Mouse (Mus musculus) midbrain, postnatal 0 days (tissue): ENCODE measurements around the gene Nmrk2. TPM values are rescaled to one million over a fixed set of nuclear protein-coding genes. Genes with fewer than 3 reads are reported as not detected.

Source experiments
- ATAC-seq: fragments of 200-750 bp; cut with Nextera tagmentation; 2 replicates; pipeline ENCODE4 v1.8.0; 2017; ENCODE audit warnings: moderate number of reproducible peaks, mild to moderate bottlenecking, moderate TSS enrichment, moderate library complexity; ENCODE audit not compliant: low FRiP score
- DNase-seq: peaks from one replicate; pipeline ENCODE4 v3.0.0-alpha.2; 2015; ENCODE audit warnings: low spot score
- H3K27ac ChIP-seq: fragments of 300-500 bp; sonication (generic); 2 replicates; pipeline ENCODE4 v1.5.1; 2014; ENCODE audit warnings: low read depth, mild to moderate bottlenecking, low read length, mixed read lengths
- H3K27me3 ChIP-seq: fragments of 300-500 bp; sonication (generic); 2 replicates; pipeline ENCODE4 v1.6.1; 2014; ENCODE audit warnings: low read length, control low read depth, mixed read lengths; ENCODE audit not compliant: insufficient read depth
- H3K36me3 ChIP-seq: fragments of 300-500 bp; sonication (generic); 2 replicates; pipeline ENCODE4 v1.6.1; 2014; ENCODE audit warnings: low read length, control low read depth, mixed read lengths; ENCODE audit not compliant: insufficient read depth
- H3K4me1 ChIP-seq: fragments of 300-500 bp; sonication (generic); 2 replicates; pipeline ENCODE4 v1.6.1; 2014; ENCODE audit warnings: mild to moderate bottlenecking, control low read depth, antibody characterized with exemption, low read length, mixed read lengths; ENCODE audit not compliant: insufficient read depth
- H3K4me2 ChIP-seq: fragments of 300-500 bp; sonication (generic); 2 replicates; pipeline ENCODE4 v1.6.1; 2014; ENCODE audit warnings: low read depth, mild to moderate bottlenecking, low read length, mixed read lengths; ENCODE audit not compliant: poor library complexity, severe bottlenecking
- H3K4me3 ChIP-seq: fragments of 300-500 bp; sonication (generic); 2 replicates; pipeline ENCODE4 v1.5.1; 2014; ENCODE audit warnings: low read depth, mild to moderate bottlenecking, low read length, moderate library complexity
- H3K9ac ChIP-seq: fragments of 300-500 bp; sonication (generic); replicated peaks from 2 replicates; pipeline ENCODE4 v1.6.1; 2014; ENCODE audit warnings: mild to moderate bottlenecking, low read length, moderate library complexity, mixed read lengths; ENCODE audit not compliant: poor library complexity, severe bottlenecking
- H3K9me3 ChIP-seq: fragments of 300-500 bp; sonication (generic); 2 replicates; pipeline ENCODE4 v1.6.1; 2016; ENCODE audit warnings: low read length, control low read depth
- CTCF ChIP-seq: IDR thresholded peaks from 2 replicates; pipeline ENCODE4 v1.5.1; 2016; ENCODE audit warnings: antibody characterized with exemption, mild to moderate bottlenecking
- WGBS: fragments of 180-500 bp; shearing (Covaris S2); extraction: QIAGEN DNeasy Blood & Tissue Kit; methylation state at CpG from one replicate; pipeline ENCODE4 v1.1.7; 2014; 5-methylcytosine and 5-hydroxymethylcytosine counted together
- polyA plus RNA-seq: library from polyadenylated mRNA; unstranded; fragments of >200 nt; fragmentation: Nextera tagmentation; extraction: Ambion mirVana; gene quantifications from 2 replicates; pipeline ENCODE4 v1.2.1, GENCODE M21; 2015
- total RNA-seq: library from RNA; depleted of rRNA; stranded (reverse); fragments of >200 nt; gene quantifications from 2 replicates; pipeline ENCODE4 v1.2.3, GENCODE M21; 2014

Nmrk2 gene
- total and polyA plus RNA-seq, 2 experiments from 2014 or later, result 0.14 TPM; not detected in 1

DNA sequence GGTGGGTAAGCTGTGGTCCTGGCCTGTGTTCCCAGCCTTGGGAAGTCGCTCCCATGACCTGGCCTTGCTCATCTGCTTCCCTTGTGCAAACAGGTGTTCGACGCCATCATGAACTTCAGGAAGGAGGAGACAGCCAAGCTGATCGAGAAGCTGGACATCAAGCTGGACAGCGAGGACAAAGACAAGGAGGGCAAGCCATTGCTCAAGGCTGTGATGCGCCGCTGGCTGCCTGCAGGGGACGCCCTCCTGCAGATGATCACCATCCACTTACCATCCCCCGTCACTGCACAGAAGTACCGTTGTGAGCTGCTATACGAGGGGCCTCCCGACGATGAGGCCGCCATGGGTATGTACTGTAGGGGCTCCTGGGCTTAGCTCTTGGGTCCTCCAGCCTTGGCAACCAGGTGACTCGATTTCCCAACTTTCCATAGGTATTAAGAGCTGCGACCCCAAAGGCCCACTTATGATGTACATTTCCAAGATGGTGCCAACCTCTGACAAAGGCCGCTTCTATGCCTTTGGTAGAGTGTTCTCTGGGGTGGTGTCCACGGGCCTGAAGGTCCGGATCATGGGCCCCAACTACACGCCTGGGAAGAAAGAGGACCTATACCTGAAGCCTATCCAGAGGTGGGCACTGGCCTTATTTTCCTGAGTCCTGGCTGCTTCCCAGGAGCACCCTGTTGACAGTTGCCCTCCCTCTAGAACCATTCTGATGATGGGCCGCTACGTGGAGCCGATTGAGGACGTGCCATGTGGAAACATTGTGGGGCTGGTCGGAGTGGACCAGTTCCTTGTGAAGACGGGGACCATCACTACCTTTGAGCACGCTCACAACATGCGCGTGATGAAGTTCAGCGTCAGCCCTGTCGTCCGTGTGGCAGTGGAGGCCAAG is 22.2 kb downstream of the Nmrk2 start:
- H3K27ac ChIP-seq, result no peak overlapping the region
- 92% methylated on average over 32 of the region's 32 CpGs for WGBS
- ATAC-seq, result no peak
- no peak overlapping the region for H3K4me3 ChIP-seq
- no peak overlapping the region for H3K4me2 ChIP-seq
- no peaks in the 10 kb centered on the region for H3K9me3 ChIP-seq
- peak; percentile 28; the same call in 1 of the 2 replicates for TF ChIP-seq CTCF
- peaks cover 45% of the 10 kb centered on the region for H3K36me3 ChIP-seq
- DNase-seq, result no peak
- H3K9ac ChIP-seq, result no peak overlapping the region
- no peaks in the 10 kb centered on the region for H3K27me3 ChIP-seq
- H3K4me1 ChIP-seq, result peaks cover 3% of the 10 kb centered on the region; the same call in 1 of the 2 replicates

DNA sequence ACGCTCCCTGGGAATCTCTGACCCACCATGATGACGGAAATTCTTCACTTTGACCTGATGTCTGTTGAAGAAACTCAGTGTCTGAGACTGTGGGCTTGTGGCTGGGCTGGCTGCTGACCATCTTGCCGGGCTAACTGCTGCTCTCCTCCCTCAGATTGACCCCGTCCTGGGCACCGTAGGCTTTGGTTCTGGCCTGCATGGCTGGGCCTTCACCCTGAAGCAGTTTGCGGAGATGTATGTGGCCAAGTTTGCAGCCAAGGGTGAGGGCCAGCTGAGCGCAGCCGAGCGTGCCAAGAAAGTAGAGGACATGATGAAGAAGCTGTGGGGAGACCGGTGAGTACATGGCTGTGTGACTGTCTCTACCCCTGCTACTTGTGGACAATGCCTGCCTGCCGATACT is 22.9 kb downstream of the Nmrk2 start:
- no peak for ATAC-seq
- H3K27me3 ChIP-seq, result no peaks in the 10 kb centered on the region
- WGBS, result 92% methylated on average over 11 of the region's 11 CpGs
- TF ChIP-seq CTCF, result no peak
- H3K27ac ChIP-seq, result no peak overlapping the region
- no peak overlapping the region for H3K4me3 ChIP-seq
- H3K4me1 ChIP-seq, result peaks cover 3% of the 10 kb centered on the region; the same call in 1 of the 2 replicates
- H3K4me2 ChIP-seq, result no peak overlapping the region
- peaks cover 39% of the 10 kb centered on the region for H3K36me3 ChIP-seq
- no peak overlapping the region for H3K9ac ChIP-seq
- no peak for DNase-seq
- no peaks in the 10 kb centered on the region for H3K9me3 ChIP-seq

DNA sequence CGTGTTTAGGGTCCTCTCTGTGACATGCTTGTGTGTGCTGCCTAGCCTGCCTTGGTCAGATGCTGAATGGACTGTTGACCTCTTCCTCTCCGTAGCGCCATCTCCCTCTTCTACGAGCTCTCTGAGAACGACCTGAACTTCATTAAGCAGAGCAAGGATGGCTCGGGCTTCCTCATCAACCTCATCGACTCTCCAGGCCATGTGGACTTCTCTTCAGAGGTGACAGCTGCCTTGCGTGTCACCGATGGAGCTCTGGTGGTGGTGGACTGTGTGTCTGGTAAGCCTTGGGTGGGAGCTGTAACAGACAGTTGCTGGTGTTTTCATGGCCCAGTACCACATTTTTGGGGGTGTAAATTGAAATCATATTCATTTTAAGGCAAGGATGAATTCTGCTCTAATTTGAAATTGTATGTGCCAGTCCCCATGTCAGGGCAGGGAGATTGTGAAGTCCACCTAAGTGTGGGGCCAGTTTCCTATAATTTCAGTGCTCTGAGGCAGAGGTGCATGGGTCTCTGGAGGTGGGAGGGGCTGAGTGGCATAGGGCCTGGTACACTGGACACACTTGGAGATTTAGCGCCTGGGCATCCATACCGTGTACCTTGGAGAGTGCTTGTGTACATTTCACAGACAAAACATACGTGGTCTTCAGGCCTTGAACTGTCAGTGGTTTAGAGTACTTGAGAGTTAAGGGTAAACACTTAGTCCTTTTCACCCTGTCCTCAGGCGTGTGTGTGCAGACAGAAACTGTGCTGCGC is 23.7 kb downstream of the Nmrk2 start:
- H3K36me3 ChIP-seq, result peaks cover 39% of the 10 kb centered on the region
- H3K4me3 ChIP-seq, result peak overlapping the region; percentile 88
- no peak for ATAC-seq
- no peak for DNase-seq
- H3K4me2 ChIP-seq, result peak overlapping the region; percentile 60
- peak overlapping the region; percentile 94; the same call in 1 of the 2 replicates for H3K9ac ChIP-seq
- TF ChIP-seq CTCF, result no peak
- WGBS, result 71% methylated on average over 14 of the region's 14 CpGs
- no peaks in the 10 kb centered on the region for H3K4me1 ChIP-seq
- no peak overlapping the region for H3K27ac ChIP-seq
- no peaks in the 10 kb centered on the region for H3K9me3 ChIP-seq
- no peaks in the 10 kb centered on the region for H3K27me3 ChIP-seq

- 10% methylated on average over 16 of the region's 16 CpGs for WGBS
- no peaks in the 10 kb centered on the region for H3K27me3 ChIP-seq
- no peaks in the 10 kb centered on the region for H3K9me3 ChIP-seq
- H3K27ac ChIP-seq, result no peak overlapping the region
- peak overlapping the region; percentile 60 for H3K4me2 ChIP-seq
- peaks cover 39% of the 10 kb centered on the region for H3K36me3 ChIP-seq
- H3K9ac ChIP-seq, result peak overlapping the region; percentile 94
- ATAC-seq (no peak), DNase-seq (no peak)
- no peak for TF ChIP-seq CTCF
- no peaks in the 10 kb centered on the region for H3K4me1 ChIP-seq
- peak overlapping the region; percentile 88 for H3K4me3 ChIP-seq
Observed at GRCm38 (mm10) chr10:81177491-81177925, 24.3 kb downstream of the Nmrk2 start.

DNA sequence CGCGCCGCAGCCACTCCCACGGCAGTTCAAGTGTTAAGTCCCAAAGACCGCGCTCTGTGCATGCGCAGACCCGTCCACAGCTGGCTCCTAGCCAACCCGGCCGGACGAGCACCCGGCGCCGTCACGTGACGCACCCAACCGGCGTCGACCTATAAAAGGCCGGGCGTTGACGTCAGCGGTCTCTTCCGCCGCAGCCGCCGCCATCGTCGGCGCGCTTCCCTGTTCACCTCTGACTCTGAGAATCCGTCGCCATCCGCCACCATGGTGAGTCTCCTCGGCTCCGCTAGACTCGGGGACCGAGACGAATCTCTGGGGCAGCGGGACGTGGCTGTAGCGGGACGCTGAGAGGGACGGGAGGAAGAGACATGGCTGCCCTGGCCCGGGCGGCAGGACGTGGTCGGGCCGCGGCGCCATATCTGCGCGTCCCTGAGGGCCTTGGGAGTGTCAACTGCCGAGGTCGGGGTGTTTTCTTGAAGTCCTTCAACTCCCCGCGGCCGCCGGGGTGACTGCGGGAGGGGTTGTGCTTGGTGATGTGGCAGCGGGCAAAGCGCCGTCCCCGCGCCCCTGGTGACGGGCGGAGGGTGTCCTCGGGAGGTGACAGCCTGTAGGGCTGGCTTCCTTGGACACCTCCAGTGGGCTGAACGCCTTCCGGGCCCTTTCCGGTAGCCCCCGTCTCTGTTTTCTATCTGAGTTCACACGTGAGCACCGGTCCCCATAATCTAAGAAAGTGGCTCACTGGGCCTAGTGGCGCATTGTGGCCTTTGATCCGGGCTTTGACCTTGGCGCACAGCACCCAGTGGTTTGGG is 25.2 kb downstream of the Nmrk2 start, which contains the start of gene Eef2:
Gene Eef2 (plus strand): TSS at position 166 of the 806 bp plus-strand sequence.
- no peaks in the 10 kb centered on the region for H3K9me3 ChIP-seq
- DNase-seq (peak; percentile 98), ATAC-seq (peak; percentile 77)
- peak within 1 kb of the TSS; percentile 94 for H3K27ac ChIP-seq
- under 1% methylated on average over 76 of the region's 77 CpGs for WGBS
- peak within 1 kb of the TSS; percentile 94 for H3K9ac ChIP-seq
- no peak for TF ChIP-seq CTCF
- no peaks in the 10 kb centered on the region for H3K27me3 ChIP-seq
- H3K4me2 ChIP-seq, result peak within 1 kb of the TSS; percentile 60
- H3K4me3 ChIP-seq, result peak within 1 kb of the TSS; percentile 88
- peaks cover 35% of the 10 kb centered on the region for H3K36me3 ChIP-seq
- no peaks in the 10 kb centered on the region for H3K4me1 ChIP-seq
